Mouse (Mus musculus): ENCODE results near the gene Adgrg5. TPM values are rescaled to one million over a fixed set of nuclear protein-coding genes. Genes with fewer than 3 reads are reported as not detected.

Gene Adgrg5
- polyA plus RNA-seq (2012; rRNA removed), result 4.8 and 5.3 TPM in 2 replicates

DNA sequence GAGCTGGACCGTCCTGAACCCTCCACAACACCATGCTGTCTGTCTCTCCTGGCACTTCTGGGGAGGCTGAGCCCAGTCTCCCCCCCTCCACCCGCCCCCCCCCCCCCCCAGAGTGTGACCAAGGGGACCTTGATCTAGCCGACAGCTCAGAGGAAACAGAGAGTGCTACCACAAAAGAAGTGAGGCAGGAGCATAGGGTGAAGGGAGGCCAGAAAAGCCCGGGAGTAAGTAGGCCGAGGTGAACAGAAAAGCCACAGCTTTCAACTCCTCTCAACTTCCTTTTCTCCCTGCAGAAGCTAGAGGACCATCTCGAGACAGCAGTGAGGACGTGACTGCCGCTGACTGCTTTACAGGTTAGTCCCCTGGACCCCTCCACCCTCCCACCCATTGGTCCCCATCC is at the start of gene Adgrg5:
TSS of gene Adgrg5 (plus strand) at position 290 of the 400 bp plus-strand sequence.
- 59% methylated on average over 8 of the region's 8 CpGs for WGBS
- no peak for TF ChIP-seq CTCF (IDR thresholded peaks at IDR 0.05; ENCODE audit: insufficient read depth, low read length)
- TF ChIP-seq POLR2A (IDR thresholded peaks at IDR 0.05; ENCODE audit: borderline replicate concordance, extremely low read depth, low read depth, low read length), result no peak
- Histone ChIP-seq H3K4me3 (replicated peaks; ENCODE audit: extremely low read depth, low read depth, low read length) (no peak within 1 kb of the TSS), H3K4me1 (ENCODE audit: control insufficient read depth, insufficient read depth, low read length) (peaks cover 9% of the 10 kb centered on the region)
- no peak for DNase-seq

DNA sequence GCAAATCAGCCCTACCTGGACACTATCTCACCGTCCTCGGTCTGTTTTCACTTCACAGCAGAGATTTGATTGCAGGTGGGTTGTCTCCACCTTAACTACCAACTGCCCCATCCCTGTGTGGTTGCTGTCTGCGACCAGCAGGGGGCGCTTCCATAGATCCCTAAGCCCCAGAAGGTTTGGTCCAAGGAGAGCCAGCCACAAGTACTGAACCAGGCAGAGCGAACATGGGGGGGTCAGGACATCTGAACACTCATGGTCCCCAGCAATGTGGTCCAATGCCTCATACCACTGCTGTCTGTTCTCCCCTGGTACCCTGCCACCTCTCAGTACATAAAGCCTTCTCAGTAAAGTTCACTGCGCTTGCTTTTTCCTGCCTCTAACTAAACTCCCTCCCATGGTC is 49.1 kb upstream of the Adgrg5 start:
- Histone ChIP-seq H3K4me3 (replicated peaks; ENCODE audit: extremely low read depth, low read depth, low read length) (peak overlapping the region; percentile 19), H3K4me1 (ENCODE audit: control insufficient read depth, insufficient read depth, low read length) (peaks cover 24% of the 10 kb centered on the region)
- 8% methylated on average over 6 of the region's 6 CpGs for WGBS
- TF ChIP-seq CTCF (IDR thresholded peaks at IDR 0.05; ENCODE audit: insufficient read depth, low read length), result peak; percentile 80
- TF ChIP-seq POLR2A (IDR thresholded peaks at IDR 0.05; ENCODE audit: borderline replicate concordance, extremely low read depth, low read depth, low read length), result no peak
- peak; percentile 78 for DNase-seq

DNA sequence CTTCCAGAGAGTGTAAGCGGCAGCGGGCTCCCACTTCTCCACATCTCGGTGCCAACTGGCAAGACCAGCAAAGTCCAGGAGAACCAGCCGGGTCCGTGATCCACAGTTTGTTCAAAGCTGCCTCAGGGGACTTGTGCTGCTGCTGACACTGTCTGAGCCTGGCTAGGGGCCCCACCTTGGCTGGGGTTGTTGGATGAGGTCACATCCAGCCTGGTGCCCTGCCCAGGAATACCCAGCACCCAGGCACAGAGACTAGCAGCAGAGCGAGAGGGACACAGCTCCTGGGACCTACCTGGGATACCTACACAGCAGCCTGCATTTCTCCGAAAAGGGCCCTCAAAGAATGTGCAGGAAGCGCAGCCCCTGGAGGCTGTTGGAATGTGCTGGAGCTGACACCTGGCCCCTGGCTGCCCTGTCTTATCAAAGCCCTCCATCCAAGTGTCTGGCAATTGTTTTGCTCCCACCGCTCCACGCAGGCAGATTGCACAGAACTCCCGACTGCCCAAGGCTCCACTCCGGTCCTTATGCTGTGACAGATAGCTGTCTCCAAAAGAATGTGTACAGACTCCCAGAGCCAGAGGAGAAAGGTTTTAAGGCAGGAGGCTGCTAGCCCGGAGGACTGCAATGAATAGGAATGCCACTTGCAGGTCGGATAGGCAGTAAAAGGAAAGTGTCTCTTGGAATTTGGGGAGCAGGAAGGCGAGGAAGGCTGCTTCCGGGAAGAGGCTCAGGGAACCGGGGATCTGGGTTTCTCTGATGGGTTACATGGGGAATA is 48.2 kb upstream of the Adgrg5 start:
- peak; percentile 37 for DNase-seq
- 8% methylated on average over 17 of the region's 17 CpGs for WGBS
- TF ChIP-seq POLR2A (IDR thresholded peaks at IDR 0.05; ENCODE audit: borderline replicate concordance, extremely low read depth, low read depth, low read length) (no peak), CTCF (IDR thresholded peaks at IDR 0.05; ENCODE audit: insufficient read depth, low read length) (no peak)
- peaks cover 23% of the 10 kb centered on the region for H3K4me1 ChIP-seq (ENCODE audit: control insufficient read depth, insufficient read depth, low read length)
- H3K4me3 ChIP-seq (replicated peaks; ENCODE audit: extremely low read depth, low read depth, low read length), result peak overlapping the region; percentile 71

DNA sequence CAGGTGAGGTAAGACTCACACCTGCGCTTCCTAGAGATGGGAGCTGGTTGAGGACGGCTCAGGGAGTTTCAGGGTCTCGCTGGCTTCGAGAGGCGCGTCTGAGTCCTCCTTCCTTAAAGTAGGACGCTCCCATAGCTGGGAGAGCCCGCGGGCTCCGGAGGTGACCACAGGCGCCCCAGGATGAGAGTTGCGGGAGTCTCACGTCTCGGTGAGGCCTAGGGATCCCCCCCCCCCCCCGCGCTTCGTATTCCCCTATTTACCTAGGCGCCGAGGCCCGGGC is 47.7 kb upstream of the Adgrg5 start:
- H3K4me1 ChIP-seq (ENCODE audit: control insufficient read depth, insufficient read depth, low read length), result peaks cover 19% of the 10 kb centered on the region
- no peak for TF ChIP-seq CTCF (IDR thresholded peaks at IDR 0.05; ENCODE audit: insufficient read depth, low read length)
- no peak for TF ChIP-seq POLR2A (IDR thresholded peaks at IDR 0.05; ENCODE audit: borderline replicate concordance, extremely low read depth, low read depth, low read length)
- DNase-seq, result peak; percentile 40
- 0% methylated on average over 19 of the region's 20 CpGs for WGBS
- peak overlapping the region; percentile 71 for H3K4me3 ChIP-seq (replicated peaks; ENCODE audit: extremely low read depth, low read depth, low read length)

DNA sequence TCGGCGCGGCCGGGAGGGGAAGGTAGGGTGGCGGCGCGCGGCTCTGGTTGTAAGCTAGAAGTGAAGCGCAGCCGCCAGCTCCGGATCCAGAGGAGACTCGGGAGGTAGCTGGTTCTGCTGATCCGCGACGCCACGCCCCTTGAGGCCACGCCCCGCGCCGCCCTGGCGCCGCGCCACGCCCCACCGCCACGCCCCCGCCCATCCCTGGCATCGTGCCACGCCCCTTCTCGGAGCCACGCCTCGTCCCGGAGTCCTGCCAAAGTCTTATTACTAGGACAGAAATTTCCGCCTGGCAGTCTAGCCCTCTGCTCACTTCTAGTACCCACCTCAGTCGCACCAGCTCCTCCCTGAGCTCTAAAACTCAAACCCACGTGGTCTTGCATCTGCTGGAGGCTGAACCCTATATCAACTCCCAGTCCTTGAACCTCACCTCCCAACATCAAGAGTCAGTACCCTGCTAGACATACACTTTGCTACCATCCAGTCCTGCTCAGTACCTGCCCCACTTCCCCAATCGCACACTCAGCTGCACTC is 47.2 kb upstream of the Adgrg5 start, which contains the start of gene Dok4:
TSS of gene Dok4 (minus strand) at position 134 of the 534 bp plus-strand sequence.
- peak; percentile 88 for DNase-seq
- 1% methylated on average over 37 of the region's 37 CpGs for WGBS
- TF ChIP-seq POLR2A (IDR thresholded peaks at IDR 0.05; ENCODE audit: borderline replicate concordance, extremely low read depth, low read depth, low read length) (peak; percentile 62; the same call in 1 of the 2 replicates), CTCF (IDR thresholded peaks at IDR 0.05; ENCODE audit: insufficient read depth, low read length) (no peak)

DNA sequence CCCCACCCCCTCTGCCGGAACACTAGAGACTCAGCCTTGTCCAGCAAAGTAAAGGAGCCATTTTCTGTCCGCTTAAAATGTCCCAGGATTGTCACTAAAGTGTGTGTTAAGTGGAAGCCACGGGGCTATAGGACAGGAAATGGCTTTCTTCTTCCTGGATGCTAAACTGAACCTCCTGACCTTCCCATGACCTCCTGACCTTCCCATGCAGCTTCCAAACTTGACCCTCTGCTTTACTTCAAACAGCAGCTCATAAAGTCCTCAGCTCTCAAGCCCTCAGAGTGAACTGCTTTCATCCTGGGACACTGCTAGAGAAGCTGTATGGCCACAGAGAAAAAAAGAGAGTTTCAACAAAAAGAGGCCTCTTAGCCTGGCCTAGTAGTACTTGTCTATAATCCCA is 46.7 kb upstream of the Adgrg5 start:
- Histone ChIP-seq H3K4me1 (ENCODE audit: control insufficient read depth, insufficient read depth, low read length) (peaks cover 14% of the 10 kb centered on the region), H3K4me3 (replicated peaks; ENCODE audit: extremely low read depth, low read depth, low read length) (no peak overlapping the region)
- no peak for DNase-seq
- 22% methylated on average over 3 of the region's 3 CpGs for WGBS
- TF ChIP-seq POLR2A (IDR thresholded peaks at IDR 0.05; ENCODE audit: borderline replicate concordance, extremely low read depth, low read depth, low read length), result no peak
- TF ChIP-seq CTCF (IDR thresholded peaks at IDR 0.05; ENCODE audit: insufficient read depth, low read length), result no peak

More for the DNA sequence above, 47.2 kb upstream of the Adgrg5 start, which contains the start of gene Dok4:
- peak within 1 kb of the TSS; percentile 71 for H3K4me3 ChIP-seq (replicated peaks; ENCODE audit: extremely low read depth, low read depth, low read length)
- H3K4me1 ChIP-seq (ENCODE audit: control insufficient read depth, insufficient read depth, low read length), result peaks cover 18% of the 10 kb centered on the region

DNA sequence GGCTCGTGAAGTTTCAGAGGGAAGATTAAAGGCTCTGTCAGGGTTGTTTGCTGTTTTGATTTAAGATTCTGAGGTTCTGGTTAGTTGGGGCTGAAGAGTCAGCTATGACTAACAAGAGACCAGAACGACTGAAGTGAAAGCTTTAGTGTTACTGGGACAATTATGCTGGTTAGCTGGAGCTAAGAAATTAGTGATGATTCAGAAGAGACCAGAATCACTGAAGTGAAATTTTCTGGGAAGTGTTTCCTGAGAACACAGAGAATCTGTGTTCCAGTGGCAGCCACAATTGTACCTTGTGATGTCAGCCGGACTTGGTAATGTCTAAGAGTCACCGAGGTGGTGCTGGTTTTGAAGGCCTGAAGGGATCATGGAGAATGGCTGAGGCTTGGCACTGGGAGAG is 42.8 kb upstream of the Adgrg5 start:
- Histone ChIP-seq H3K4me1 (ENCODE audit: control insufficient read depth, insufficient read depth, low read length) (peaks cover 5% of the 10 kb centered on the region; the same call in 1 of the 2 replicates), H3K4me3 (replicated peaks; ENCODE audit: extremely low read depth, low read depth, low read length) (no peak overlapping the region)
- WGBS, result 76% methylated on average over 4 of the region's 4 CpGs
- TF ChIP-seq POLR2A (IDR thresholded peaks at IDR 0.05; ENCODE audit: borderline replicate concordance, extremely low read depth, low read depth, low read length) (no peak), CTCF (IDR thresholded peaks at IDR 0.05; ENCODE audit: insufficient read depth, low read length) (no peak)
- no peak for DNase-seq

DNA sequence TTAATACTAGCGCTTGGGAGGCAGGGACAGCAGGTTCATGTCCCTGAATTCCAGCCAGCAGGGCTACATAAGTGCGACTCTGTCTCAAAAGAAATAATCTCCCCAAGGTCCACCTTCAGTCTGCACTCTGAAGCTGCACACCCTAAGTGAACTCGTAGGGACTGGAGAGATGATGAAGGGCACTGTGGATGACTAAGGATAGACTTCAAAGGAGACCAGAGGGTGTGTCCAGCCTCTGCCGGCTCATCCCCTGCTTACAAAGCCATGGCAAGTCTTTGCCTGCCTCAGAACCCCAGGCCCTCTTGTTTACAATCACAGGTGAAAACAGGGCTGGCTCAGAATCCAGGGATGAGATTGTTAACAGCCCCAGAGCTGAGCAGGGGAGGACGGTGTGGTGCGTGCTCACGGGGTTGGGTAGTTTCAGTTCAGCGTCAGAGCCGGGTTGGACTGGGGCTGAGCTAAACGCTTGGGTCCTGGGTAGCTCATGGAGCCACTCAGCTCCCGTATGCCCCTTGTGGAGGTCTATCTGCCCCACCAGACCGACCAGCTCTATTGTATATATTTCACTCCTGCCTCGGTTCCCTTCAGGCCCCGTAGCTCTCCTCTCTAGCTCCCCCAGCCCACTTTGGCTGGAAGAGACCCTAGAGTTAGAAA is 35.0 kb upstream of the Adgrg5 start:
- DNase-seq, result no peak
- Histone ChIP-seq H3K4me1 (ENCODE audit: control insufficient read depth, insufficient read depth, low read length) (no peaks in the 10 kb centered on the region), H3K4me3 (replicated peaks; ENCODE audit: extremely low read depth, low read depth, low read length) (no peak overlapping the region)
- no peak for TF ChIP-seq CTCF (IDR thresholded peaks at IDR 0.05; ENCODE audit: insufficient read depth, low read length)
- TF ChIP-seq POLR2A (IDR thresholded peaks at IDR 0.05; ENCODE audit: borderline replicate concordance, extremely low read depth, low read depth, low read length), result no peak
- 30% methylated on average over 14 of the region's 14 CpGs for WGBS

DNA sequence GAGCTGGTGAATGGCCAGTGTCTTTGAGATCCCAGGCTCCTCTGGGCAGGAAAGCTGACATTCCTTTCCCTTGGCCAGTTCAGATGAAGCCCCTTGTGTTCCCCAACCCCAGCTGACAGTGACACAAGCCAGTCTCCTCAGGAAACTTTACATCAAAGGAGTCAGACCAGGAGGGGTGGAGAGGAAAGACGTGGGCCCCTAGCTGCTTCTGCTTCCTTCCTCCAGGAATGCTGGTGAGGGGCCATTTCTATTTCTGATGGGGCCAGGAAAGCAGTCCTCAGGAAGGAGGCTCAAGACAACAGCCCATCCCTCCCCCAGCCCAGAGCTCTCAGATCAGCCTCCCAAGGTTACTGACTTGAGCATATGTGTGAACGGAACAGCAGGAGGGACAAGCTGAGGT is 30.6 kb upstream of the Adgrg5 start:
- no peak overlapping the region for H3K4me3 ChIP-seq (replicated peaks; ENCODE audit: extremely low read depth, low read depth, low read length)
- DNase-seq, result no peak
- 32% methylated on average over 2 of the region's 2 CpGs for WGBS
- no peaks in the 10 kb centered on the region for H3K4me1 ChIP-seq (ENCODE audit: control insufficient read depth, insufficient read depth, low read length)
- TF ChIP-seq POLR2A (IDR thresholded peaks at IDR 0.05; ENCODE audit: borderline replicate concordance, extremely low read depth, low read depth, low read length), result no peak
- no peak for TF ChIP-seq CTCF (IDR thresholded peaks at IDR 0.05; ENCODE audit: insufficient read depth, low read length)
